Mouse (Mus musculus): ENCODE data around the gene Csnk1g2. TPM values are rescaled to one million over a fixed set of nuclear protein-coding genes. Genes with fewer than 3 reads are reported as not detected.
A peak's percentile ranks its signal among the peaks of the same experiment; 100 is the strongest.

The Csnk1g2 gene
- polyA plus RNA-seq, 1 experiment from 2014 or later, result 43.5 TPM

- Histone ChIP-seq H3K27ac (ENCODE audit: low read length) (peak overlapping the region; percentile 81), H3K4me3 (ENCODE audit: low read depth, low read length) (peak overlapping the region; percentile 97), H3K4me1 (ENCODE audit: control insufficient read depth, insufficient read depth, low read length) (peaks cover 46% of the 10 kb centered on the region), H3K9me3 (ENCODE audit: control insufficient read depth, low read depth, low read length) (no peaks in the 10 kb centered on the region), H3K27me3 (ENCODE audit: control insufficient read depth, insufficient read depth, low read length) (no peaks in the 10 kb centered on the region), H3K9ac (replicated peaks; ENCODE audit: low read depth, low read length) (peak overlapping the region; percentile 98), H3K4me2 (replicated peaks; ENCODE audit: low read depth, low read length) (peak overlapping the region; percentile 89), H3K36me3 (ENCODE audit: control insufficient read depth, insufficient read depth, low read length) (peaks cover 22% of the 10 kb centered on the region)
- 8% methylated on average over 6 of the region's 6 CpGs for WGBS
- ATAC-seq (ENCODE audit: insufficient number of reproducible peaks, insufficient read depth, low FRiP score, low read depth), result no peak
Measured at GRCm38 (mm10) chr10:80674851-80675404, 52.3 kb downstream of the Csnk1g2 start.

- H3K4me1 ChIP-seq (ENCODE audit: control insufficient read depth, insufficient read depth, low read length), result peaks cover 46% of the 10 kb centered on the region
- ATAC-seq (ENCODE audit: insufficient number of reproducible peaks, insufficient read depth, low FRiP score, low read depth), result peak; percentile 2; the same call in 1 of the 2 replicates
Measured at GRCm38 (mm10) chr10:80675405-80676197, 53.0 kb downstream of the Csnk1g2 start.

GRCm38 (mm10) chr10:80676198-80676928 is 53.7 kb downstream of the Csnk1g2 start:
- Histone ChIP-seq H3K9me3 (ENCODE audit: control insufficient read depth, low read depth, low read length) (no peaks in the 10 kb centered on the region), H3K4me1 (ENCODE audit: control insufficient read depth, insufficient read depth, low read length) (peaks cover 46% of the 10 kb centered on the region), H3K4me3 (ENCODE audit: low read depth, low read length) (peak overlapping the region; percentile 97), H3K4me2 (replicated peaks; ENCODE audit: low read depth, low read length) (peak overlapping the region; percentile 89), H3K9ac (replicated peaks; ENCODE audit: low read depth, low read length) (peak overlapping the region; percentile 98), H3K27me3 (ENCODE audit: control insufficient read depth, insufficient read depth, low read length) (no peaks in the 10 kb centered on the region), H3K27ac (ENCODE audit: low read length) (peak overlapping the region; percentile 99), H3K36me3 (ENCODE audit: control insufficient read depth, insufficient read depth, low read length) (peaks cover 9% of the 10 kb centered on the region)
- under 1% methylated on average over 72 of the region's 78 CpGs for WGBS
- ATAC-seq (ENCODE audit: insufficient number of reproducible peaks, insufficient read depth, low FRiP score, low read depth), result peak; percentile 91

More at GRCm38 (mm10) chr10:80675405-80676197, 53.0 kb downstream of the Csnk1g2 start:
- peak overlapping the region; percentile 98 for H3K9ac ChIP-seq (replicated peaks; ENCODE audit: low read depth, low read length)
- WGBS, result under 1% methylated on average over 53 of the region's 54 CpGs
- no peaks in the 10 kb centered on the region for H3K9me3 ChIP-seq (ENCODE audit: control insufficient read depth, low read depth, low read length)
- H3K36me3 ChIP-seq (ENCODE audit: control insufficient read depth, insufficient read depth, low read length), result peaks cover 16% of the 10 kb centered on the region
- peak overlapping the region; percentile 89 for H3K4me2 ChIP-seq (replicated peaks; ENCODE audit: low read depth, low read length)
- H3K27ac ChIP-seq (ENCODE audit: low read length), result peak overlapping the region; percentile 81
- H3K27me3 ChIP-seq (ENCODE audit: control insufficient read depth, insufficient read depth, low read length), result no peaks in the 10 kb centered on the region
- H3K4me3 ChIP-seq (ENCODE audit: low read depth, low read length), result peak overlapping the region; percentile 97

GRCm38 (mm10) chr10:80677128-80677875 is 54.7 kb downstream of the Csnk1g2 start:
- peak overlapping the region; percentile 72 for H3K4me2 ChIP-seq (replicated peaks; ENCODE audit: low read depth, low read length)
- 24% methylated on average over 9 of the region's 9 CpGs for WGBS
- H3K9me3 ChIP-seq (ENCODE audit: control insufficient read depth, low read depth, low read length), result no peaks in the 10 kb centered on the region
- H3K4me3 ChIP-seq (ENCODE audit: low read depth, low read length), result peak overlapping the region; percentile 97
- no peak for ATAC-seq (ENCODE audit: insufficient number of reproducible peaks, insufficient read depth, low FRiP score, low read depth)
- no peaks in the 10 kb centered on the region for H3K27me3 ChIP-seq (ENCODE audit: control insufficient read depth, insufficient read depth, low read length)
- peaks cover 46% of the 10 kb centered on the region for H3K4me1 ChIP-seq (ENCODE audit: control insufficient read depth, insufficient read depth, low read length)
- H3K36me3 ChIP-seq (ENCODE audit: control insufficient read depth, insufficient read depth, low read length), result peaks cover 7% of the 10 kb centered on the region
- peak overlapping the region; percentile 63 for H3K9ac ChIP-seq (replicated peaks; ENCODE audit: low read depth, low read length)
- peak overlapping the region; percentile 99 for H3K27ac ChIP-seq (ENCODE audit: low read length)

- Histone ChIP-seq H3K4me3 (ENCODE audit: low read depth, low read length) (peak within 1 kb of the TSS; percentile 97), H3K27ac (ENCODE audit: low read length) (peak within 1 kb of the TSS; percentile 99), H3K4me1 (ENCODE audit: control insufficient read depth, insufficient read depth, low read length) (peaks cover 46% of the 10 kb centered on the region), H3K36me3 (ENCODE audit: control insufficient read depth, insufficient read depth, low read length) (peaks cover 7% of the 10 kb centered on the region), H3K27me3 (ENCODE audit: control insufficient read depth, insufficient read depth, low read length) (no peaks in the 10 kb centered on the region), H3K9ac (replicated peaks; ENCODE audit: low read depth, low read length) (peak within 1 kb of the TSS; percentile 63), H3K4me2 (replicated peaks; ENCODE audit: low read depth, low read length) (peak within 1 kb of the TSS; percentile 72), H3K9me3 (ENCODE audit: control insufficient read depth, low read depth, low read length) (no peaks in the 10 kb centered on the region)
- 13% methylated on average over 8 of the region's 8 CpGs for WGBS
- ATAC-seq (ENCODE audit: insufficient number of reproducible peaks, insufficient read depth, low FRiP score, low read depth), result peak; percentile 20
Measured at GRCm38 (mm10) chr10:80677942-80678436, 55.4 kb downstream of the Csnk1g2 start, which contains the start of gene Mknk2. Gene Mknk2 (minus strand): TSS chr10:80678112.

GRCm38 (mm10) chr10:80678601-80679377 is 56.2 kb downstream of the Csnk1g2 start:
- Histone ChIP-seq H3K9ac (replicated peaks; ENCODE audit: low read depth, low read length) (0 out of 2 replicates have a peak overlapping the region, but pooled peaks have one; percentile 18), H3K4me2 (replicated peaks; ENCODE audit: low read depth, low read length) (peak overlapping the region; percentile 72; the same call in 1 of the 2 replicates), H3K27ac (ENCODE audit: low read length) (peak overlapping the region; percentile 99), H3K36me3 (ENCODE audit: control insufficient read depth, insufficient read depth, low read length) (peaks cover 3% of the 10 kb centered on the region), H3K4me1 (ENCODE audit: control insufficient read depth, insufficient read depth, low read length) (peaks cover 39% of the 10 kb centered on the region), H3K27me3 (ENCODE audit: control insufficient read depth, insufficient read depth, low read length) (no peaks in the 10 kb centered on the region), H3K4me3 (ENCODE audit: low read depth, low read length) (no peak overlapping the region), H3K9me3 (ENCODE audit: control insufficient read depth, low read depth, low read length) (no peaks in the 10 kb centered on the region)
- no peak for ATAC-seq (ENCODE audit: insufficient number of reproducible peaks, insufficient read depth, low FRiP score, low read depth)
- 53% methylated on average over 8 of the region's 10 CpGs for WGBS

GRCm38 (mm10) chr10:80679556-80680259 is 57.1 kb downstream of the Csnk1g2 start:
- 59% methylated on average over 9 of the region's 9 CpGs for WGBS
- Histone ChIP-seq H3K4me2 (replicated peaks; ENCODE audit: low read depth, low read length) (no peak overlapping the region), H3K9me3 (ENCODE audit: control insufficient read depth, low read depth, low read length) (no peaks in the 10 kb centered on the region), H3K9ac (replicated peaks; ENCODE audit: low read depth, low read length) (no peak overlapping the region; the same call in 1 of the 2 replicates), H3K27me3 (ENCODE audit: control insufficient read depth, insufficient read depth, low read length) (no peaks in the 10 kb centered on the region), H3K4me1 (ENCODE audit: control insufficient read depth, insufficient read depth, low read length) (peaks cover 30% of the 10 kb centered on the region), H3K36me3 (ENCODE audit: control insufficient read depth, insufficient read depth, low read length) (no peaks in the 10 kb centered on the region; the same call in 1 of the 2 replicates), H3K4me3 (ENCODE audit: low read depth, low read length) (no peak overlapping the region), H3K27ac (ENCODE audit: low read length) (no peak overlapping the region; the same call in 1 of the 2 replicates)
- no peak for ATAC-seq (ENCODE audit: insufficient number of reproducible peaks, insufficient read depth, low FRiP score, low read depth)
